Mouse (Mus musculus): ENCODE measurements around the gene Apoo. TPM values are rescaled to one million over a fixed set of nuclear protein-coding genes. Genes with fewer than 3 reads are reported as not detected.
"Not testable (repeated sequence)": the region's sequence is repeated elsewhere in the genome, so short reads cannot be mapped to it uniquely, and the experiment has no call there.

The Apoo gene
- polyA plus RNA-seq, 1 experiment = 387 TPM

- not testable (repeated sequence) for H3K4me3 ChIP-seq (ENCODE audit: insufficient read depth, low read depth, low read length); H3K27ac ChIP-seq (replicated peaks; ENCODE audit: low read depth, low read length); H3K4me1 ChIP-seq (ENCODE audit: control insufficient read depth, insufficient read depth, insufficient read length, low read length)
Observed at GRCm38 (mm10) chrX:94461513-94461912, 94.6 kb downstream of the Apoo start.

DNA sequence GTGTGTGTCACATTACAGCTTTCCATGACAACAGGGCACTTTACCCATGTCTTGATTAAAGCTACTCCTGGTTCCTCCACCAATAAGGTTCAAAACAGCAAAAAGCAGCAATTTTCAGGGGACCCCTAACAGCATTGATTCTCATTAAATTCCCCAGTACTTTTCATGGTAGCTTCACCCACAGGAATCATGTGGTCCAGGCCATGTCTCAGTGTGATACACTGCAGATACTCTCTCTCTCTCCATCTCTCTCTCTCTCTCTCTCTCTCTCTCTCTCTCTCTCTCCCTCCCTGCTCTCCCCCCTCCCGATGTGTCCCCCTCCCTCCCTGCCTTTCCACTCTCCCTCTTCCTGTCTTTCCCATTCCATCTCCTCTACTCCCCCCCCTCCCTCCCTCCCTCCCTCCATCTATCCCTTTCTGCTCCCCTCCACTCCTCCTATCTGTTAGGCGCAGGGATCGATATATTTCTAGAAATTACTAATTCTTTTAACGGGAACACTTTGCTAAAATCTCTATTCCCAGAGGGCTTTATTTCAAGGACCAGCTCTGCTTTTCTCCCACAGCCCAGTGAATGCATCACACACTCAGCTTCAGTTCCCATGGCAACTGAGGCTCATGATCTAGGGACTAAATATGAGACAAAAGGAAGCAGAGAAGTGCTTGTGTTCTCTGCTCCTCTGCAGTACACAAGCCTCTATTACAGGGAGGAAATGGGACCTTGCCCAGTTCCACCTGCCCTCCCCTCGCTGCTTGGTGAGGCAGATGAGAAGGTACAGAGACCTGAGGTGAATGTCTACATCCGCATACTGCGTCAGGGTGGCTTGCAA, 95.9 kb downstream of the Apoo start:
- not testable (repeated sequence) for H3K27ac ChIP-seq (replicated peaks; ENCODE audit: low read depth, low read length); H3K4me3 ChIP-seq (ENCODE audit: insufficient read depth, low read depth, low read length); H3K4me1 ChIP-seq (ENCODE audit: control insufficient read depth, insufficient read depth, insufficient read length, low read length)

Other genes starting within 250 kb of the Apoo start
- gene Zfx, start 243.4 kb upstream of the Apoo start, polyA plus RNA-seq (2012; ENCODE audit: insufficient read depth, insufficient read length, missing spikeins) = 7.2 and 10.8 TPM in 2 replicates
- gene Eif2s3x, start 154.3 kb upstream of the Apoo start, polyA plus RNA-seq (2012; ENCODE audit: insufficient read depth, insufficient read length, missing spikeins) = 81.5 and 82.8 TPM in 2 replicates
- gene Klhl15, start 132.5 kb upstream of the Apoo start, polyA plus RNA-seq (2012; ENCODE audit: insufficient read depth, insufficient read length, missing spikeins) = 4.5 and 5.1 TPM in 2 replicates
- not detected in 2 replicates for gene Fam90a1b, start 340 bp upstream of the Apoo start, polyA plus RNA-seq (2012; ENCODE audit: insufficient read depth, insufficient read length, missing spikeins)
- gene Maged1, start 175.0 kb downstream of the Apoo start, polyA plus RNA-seq (2012; ENCODE audit: insufficient read depth, insufficient read length, missing spikeins) = 75.6 and 84.7 TPM in 2 replicates